Mouse (Mus musculus) T-helper 1 cell (primary cell): ENCODE data around the gene Pam16.

Experiments used
- in situ Hi-C: fragments of 300-600 bp; cut with MboI, MseI; formaldehyde crosslinking; loops from one replicate; pipeline ENCODE4 v1.15.1; 2025; ENCODE audit warnings: high pct_unique_total_duplicates

The Pam16 gene

GRCm38 (mm10) chr16:4611193-4611592 is 13.6 kb downstream of the Pam16 start:
- in situ Hi-C loops: loop anchor here (5.0 kb wide), 2 partner anchors 39 to 129 kb away; no protein-coding TSS in a partner anchor

GRCm38 (mm10) chr16:4608532-4609059 is 16.2 kb downstream of the Pam16 start:
- in situ Hi-C loops: loop anchor here (5.0 kb wide), 1 partner anchor 306 kb away; no protein-coding TSS in a partner anchor

- in situ Hi-C loops: loop anchor here (5.0 kb wide), 1 partner anchor 306 kb away; no protein-coding TSS in a partner anchor
These were observed 16.8 kb downstream of the Pam16 start for GRCm38 (mm10) chr16:4607818-4608531.

GRCm38 (mm10) chr16:4606431-4607084 is 18.2 kb downstream of the Pam16 start:
- in situ Hi-C loops: loop anchor here (5.0 kb wide), 1 partner anchor 304 kb away; no protein-coding TSS in a partner anchor

- in situ Hi-C loops: loop anchor here (5.0 kb wide), 1 partner anchor 303 kb away; no protein-coding TSS in a partner anchor
These were observed 19.2 kb downstream of the Pam16 start for GRCm38 (mm10) chr16:4605514-4606131.

- in situ Hi-C loops: no loop called here
These were observed 20.4 kb downstream of the Pam16 start for GRCm38 (mm10) chr16:4604293-4604837.

- in situ Hi-C loops: no loop called here
These were observed 21.3 kb downstream of the Pam16 start for GRCm38 (mm10) chr16:4603453-4603837.

GRCm38 (mm10) chr16:4602766-4603452 is 21.9 kb downstream of the Pam16 start:
- in situ Hi-C loops: no loop called here

- in situ Hi-C loops: no loop called here
These were observed 22.6 kb downstream of the Pam16 start for GRCm38 (mm10) chr16:4602189-4602588.

- in situ Hi-C loops: no loop called here
These were observed 24.0 kb downstream of the Pam16 start for GRCm38 (mm10) chr16:4600701-4601310.

- in situ Hi-C loops: no loop called here
These were observed 25.2 kb downstream of the Pam16 start for GRCm38 (mm10) chr16:4599616-4600015.

- in situ Hi-C loops: no loop called here
These were observed 25.8 kb downstream of the Pam16 start for GRCm38 (mm10) chr16:4598891-4599543.

GRCm38 (mm10) chr16:4598041-4598440 is 26.7 kb downstream of the Pam16 start:
- in situ Hi-C loops: no loop called here

GRCm38 (mm10) chr16:4597296-4597695 is 27.5 kb downstream of the Pam16 start:
- in situ Hi-C loops: no loop called here

GRCm38 (mm10) chr16:4596836-4597235 is 28.0 kb downstream of the Pam16 start:
- in situ Hi-C loops: no loop called here

GRCm38 (mm10) chr16:4596141-4596728 is 28.6 kb downstream of the Pam16 start:
- in situ Hi-C loops: no loop called here

GRCm38 (mm10) chr16:4595527-4595963 is 29.2 kb downstream of the Pam16 start:
- in situ Hi-C loops: no loop called here

GRCm38 (mm10) chr16:4594814-4595526 is 29.8 kb downstream of the Pam16 start:
- in situ Hi-C loops: no loop called here
